Mouse (Mus musculus): Measurements from ENCODE around the gene Gtf3a. TPM values are rescaled to one million over a fixed set of nuclear protein-coding genes. Genes with fewer than 3 reads are reported as not detected.
"Not testable (repeated sequence)": the region's sequence is repeated elsewhere in the genome, so short reads cannot be mapped to it uniquely, and the experiment has no call there.

Gene Gtf3a
- polyA plus RNA-seq, 1 experiment from 2014 or later: 125 TPM

DNA sequence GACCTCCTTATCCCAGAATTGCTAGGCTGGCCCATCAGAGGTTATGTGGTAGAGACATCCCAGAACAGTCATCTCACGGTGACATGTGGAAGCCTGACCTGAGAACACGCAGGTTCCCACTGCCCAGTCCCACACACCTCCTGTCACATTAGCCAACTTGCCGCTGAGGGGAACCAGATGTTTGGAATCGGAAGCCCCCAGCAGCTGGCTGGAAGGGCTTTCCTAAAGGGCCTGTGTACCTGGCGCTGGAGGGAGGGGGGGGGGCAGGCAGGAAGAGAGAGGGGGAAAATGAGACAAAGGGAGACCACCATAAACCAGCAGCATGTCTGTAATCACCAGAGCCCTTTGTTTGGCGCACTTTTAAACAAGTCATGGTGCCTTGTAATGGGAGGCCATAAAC, 28.6 kb upstream of the Gtf3a start:
- H3K9me3 ChIP-seq: no peaks in the 10 kb centered on the region
- H3K36me3 ChIP-seq: no peaks in the 10 kb centered on the region
- peak overlapping the region; percentile 69; the same call in 1 of the 2 replicates for H3K27ac ChIP-seq
- DNase-seq (ENCODE audit: low spot score): no peak
- H3K27me3 ChIP-seq (ENCODE audit: insufficient read depth, poor library complexity, severe bottlenecking): no peaks in the 10 kb centered on the region
- H3K4me1 ChIP-seq: peaks cover 19% of the 10 kb centered on the region
- peak overlapping the region; percentile 60 for H3K4me3 ChIP-seq
- WGBS: 12% methylated on average over 6 of the region's 6 CpGs

DNA sequence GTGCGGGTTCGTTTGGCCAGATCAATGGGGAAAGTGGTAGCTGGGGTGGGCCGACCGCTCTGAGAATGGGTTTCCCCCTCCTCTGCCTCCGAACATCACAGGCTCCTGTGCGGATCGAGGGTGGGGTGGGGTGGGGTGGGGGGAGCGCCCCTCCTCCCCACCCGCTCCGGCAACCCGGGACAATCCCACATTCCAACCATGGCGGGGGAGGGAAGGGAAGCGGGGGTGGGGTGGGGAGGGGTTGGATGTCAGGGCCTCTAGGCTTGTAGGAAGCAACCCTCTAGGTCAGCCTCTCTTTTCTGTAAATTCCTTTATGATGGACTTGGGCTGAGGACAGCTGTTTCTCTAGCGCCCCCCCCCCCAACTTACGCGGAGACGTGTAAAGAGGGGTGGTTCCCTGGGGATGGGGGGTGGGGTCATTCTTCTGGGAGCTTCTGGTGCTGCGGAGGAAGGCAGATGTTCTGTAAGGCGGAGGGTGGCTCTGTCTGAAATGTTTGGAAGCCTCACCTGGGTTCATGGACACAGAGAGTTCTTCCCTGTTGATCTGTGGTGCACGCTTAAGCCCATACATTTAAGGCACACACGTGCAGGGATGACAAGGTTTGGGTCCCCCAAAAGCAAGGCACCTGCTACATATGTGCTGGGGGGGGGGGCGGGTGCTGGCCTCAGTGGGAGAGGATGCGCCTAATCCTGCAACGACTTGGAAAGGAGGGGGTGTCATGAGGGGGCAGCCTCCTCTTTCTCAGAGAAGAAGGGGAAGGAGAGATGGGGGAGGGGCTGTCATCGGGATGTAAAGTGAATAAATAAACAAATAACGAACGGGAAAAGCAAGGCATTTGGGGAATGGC, 27.9 kb upstream of the Gtf3a start:
- Histone ChIP-seq H3K4me3 (peak overlapping the region; percentile 60), H3K4me1 (peaks cover 19% of the 10 kb centered on the region), H3K9me3 (no peaks in the 10 kb centered on the region), H3K27me3 (ENCODE audit: insufficient read depth, poor library complexity, severe bottlenecking) (no peaks in the 10 kb centered on the region), H3K36me3 (no peaks in the 10 kb centered on the region), H3K27ac (peak overlapping the region; percentile 69)
- DNase-seq (ENCODE audit: low spot score): no peak
- WGBS: 6% methylated on average over 22 of the region's 27 CpGs

DNA sequence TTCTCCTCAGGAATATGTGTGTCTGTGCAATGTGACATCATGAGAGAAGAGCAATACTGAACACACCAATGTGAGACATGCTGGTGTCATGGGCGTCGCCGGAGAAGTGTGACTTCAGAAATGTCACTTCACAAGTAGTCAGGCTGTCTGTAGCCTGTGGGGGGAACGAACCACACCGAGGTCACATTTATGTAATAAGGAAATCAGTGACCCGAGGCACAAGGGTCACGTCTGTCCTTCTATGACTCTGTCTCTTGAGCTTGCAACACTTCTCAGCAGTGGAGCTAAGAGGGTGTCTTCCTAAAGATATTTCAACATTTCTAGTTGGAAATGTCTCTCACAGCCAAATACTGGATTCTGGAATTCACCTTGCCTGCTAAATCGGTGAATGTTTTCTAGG, 27.2 kb upstream of the Gtf3a start:
- DNase-seq (ENCODE audit: low spot score): no peak
- Histone ChIP-seq H3K27me3 (ENCODE audit: insufficient read depth, poor library complexity, severe bottlenecking) (no peaks in the 10 kb centered on the region), H3K4me3 (no peak overlapping the region), H3K36me3 (no peaks in the 10 kb centered on the region), H3K27ac (no peak overlapping the region), H3K9me3 (no peaks in the 10 kb centered on the region), H3K4me1 (peaks cover 19% of the 10 kb centered on the region)
- 52% methylated on average over 8 of the region's 8 CpGs for WGBS

DNA sequence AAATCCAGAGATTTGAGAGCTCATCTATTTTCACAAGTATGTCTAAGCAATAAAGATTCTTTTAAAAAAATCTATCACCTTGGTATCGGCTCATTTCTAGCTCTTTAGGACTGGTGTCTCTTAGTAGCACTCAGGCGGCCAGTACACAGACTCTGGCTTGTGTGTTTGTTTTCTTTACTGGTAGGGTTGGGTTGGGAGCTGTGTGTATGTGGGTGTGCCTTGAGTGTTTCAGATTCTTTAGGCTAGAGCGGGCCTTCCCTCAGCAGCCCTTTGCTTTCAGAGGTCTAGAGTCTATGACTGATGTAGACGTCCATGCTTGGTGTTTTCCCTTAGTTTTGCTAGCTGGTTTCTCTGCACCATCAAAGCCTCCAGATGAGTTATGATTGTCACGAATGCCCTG, 24.9 kb upstream of the Gtf3a start:
- H3K27me3 ChIP-seq (ENCODE audit: insufficient read depth, poor library complexity, severe bottlenecking): no peaks in the 10 kb centered on the region
- H3K4me3 ChIP-seq: no peak overlapping the region
- WGBS: 56% methylated on average over 5 of the region's 5 CpGs
- peaks cover 19% of the 10 kb centered on the region for H3K4me1 ChIP-seq
- DNase-seq (ENCODE audit: low spot score): no peak
- H3K9me3 ChIP-seq: no peaks in the 10 kb centered on the region
- H3K36me3 ChIP-seq: no peaks in the 10 kb centered on the region
- no peak overlapping the region for H3K27ac ChIP-seq

DNA sequence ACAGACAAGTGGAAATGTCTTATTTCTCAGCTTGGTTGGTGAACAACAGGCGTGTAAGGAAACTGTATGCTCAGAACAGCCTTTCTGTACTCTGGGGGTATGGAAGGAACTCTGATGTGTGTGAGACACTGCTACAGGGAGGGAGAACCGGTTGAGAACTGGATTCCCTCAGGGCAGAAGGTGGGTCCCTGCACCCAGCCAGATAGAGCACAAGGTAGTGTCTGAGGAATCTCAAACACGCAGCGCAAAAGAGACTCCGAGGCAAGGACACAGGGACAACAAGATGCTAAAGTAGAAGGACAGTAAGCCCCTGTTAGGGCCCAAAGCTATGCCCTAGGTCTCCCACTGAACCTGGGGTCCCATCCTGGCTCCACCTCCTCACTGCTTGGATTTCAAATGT, 21.8 kb upstream of the Gtf3a start:
- Histone ChIP-seq H3K27me3 (ENCODE audit: insufficient read depth, poor library complexity, severe bottlenecking) (no peaks in the 10 kb centered on the region), H3K4me3 (no peak overlapping the region), H3K4me1 (no peaks in the 10 kb centered on the region), H3K36me3 (no peaks in the 10 kb centered on the region), H3K27ac (no peak overlapping the region), H3K9me3 (no peaks in the 10 kb centered on the region)
- no peak for DNase-seq (ENCODE audit: low spot score)
- WGBS: 72% methylated on average over 5 of the region's 5 CpGs

DNA sequence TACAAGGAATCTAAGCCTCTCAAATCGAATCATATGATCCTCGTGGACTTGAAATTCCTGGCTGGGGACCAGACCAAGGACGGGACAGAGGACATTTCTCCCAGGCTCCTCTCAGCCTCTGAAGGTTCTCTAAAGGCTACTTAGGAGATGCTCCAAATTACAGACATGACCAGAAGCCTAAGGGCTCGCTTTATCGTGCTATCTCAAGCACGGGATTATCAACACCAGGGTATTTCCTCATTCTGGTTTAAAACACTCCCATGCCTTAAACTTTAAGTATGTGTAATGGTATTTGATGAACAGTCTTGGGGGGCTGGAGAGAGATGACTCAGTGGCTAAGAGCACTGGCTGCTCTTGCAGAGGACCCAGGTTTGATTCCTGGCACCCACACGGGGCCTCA, 17.0 kb upstream of the Gtf3a start:
- WGBS: 81% methylated on average over 7 of the region's 7 CpGs
- Histone ChIP-seq H3K27ac (no peak overlapping the region), H3K4me3 (no peak overlapping the region), H3K36me3 (no peaks in the 10 kb centered on the region), H3K4me1 (no peaks in the 10 kb centered on the region), H3K27me3 (ENCODE audit: insufficient read depth, poor library complexity, severe bottlenecking) (no peaks in the 10 kb centered on the region), H3K9me3 (no peaks in the 10 kb centered on the region)
- no peak for DNase-seq (ENCODE audit: low spot score)

DNA sequence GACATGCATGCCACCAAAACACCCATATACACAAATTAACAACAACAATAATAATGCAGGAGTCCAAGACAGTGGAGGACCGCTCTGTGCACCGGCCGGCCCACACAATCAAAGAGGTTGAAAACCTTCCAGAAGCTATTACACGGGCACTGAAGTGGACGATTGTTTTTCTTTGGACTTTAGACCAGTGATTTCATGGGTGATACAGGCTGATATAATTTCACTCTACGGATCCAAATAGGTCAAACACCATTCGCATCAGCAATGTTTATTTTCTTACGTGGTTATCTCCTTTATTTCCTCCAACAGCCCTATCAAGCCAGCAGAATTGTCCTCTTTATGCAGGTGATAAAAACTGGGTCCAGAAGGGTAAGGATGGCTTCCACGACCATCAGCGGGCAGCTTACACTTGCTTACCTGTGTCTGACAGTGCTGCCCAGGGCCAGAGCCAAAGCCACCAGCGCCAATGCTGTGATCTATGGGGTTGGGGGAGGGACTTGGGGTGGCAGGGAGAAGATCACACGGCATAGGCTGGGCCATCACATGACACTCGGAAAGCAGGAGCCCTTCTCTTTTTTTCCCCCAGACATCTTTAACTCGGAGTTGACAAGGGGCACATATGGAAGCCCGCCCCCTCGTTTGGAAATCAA, 16.4 kb upstream of the Gtf3a start:
- H3K9me3 ChIP-seq: no peaks in the 10 kb centered on the region
- H3K27me3 ChIP-seq (ENCODE audit: insufficient read depth, poor library complexity, severe bottlenecking): no peaks in the 10 kb centered on the region
- no peak overlapping the region for H3K4me3 ChIP-seq
- no peak for DNase-seq (ENCODE audit: low spot score)
- 67% methylated on average over 16 of the region's 16 CpGs for WGBS
- no peaks in the 10 kb centered on the region for H3K4me1 ChIP-seq
- no peaks in the 10 kb centered on the region for H3K36me3 ChIP-seq
- no peak overlapping the region for H3K27ac ChIP-seq

DNA sequence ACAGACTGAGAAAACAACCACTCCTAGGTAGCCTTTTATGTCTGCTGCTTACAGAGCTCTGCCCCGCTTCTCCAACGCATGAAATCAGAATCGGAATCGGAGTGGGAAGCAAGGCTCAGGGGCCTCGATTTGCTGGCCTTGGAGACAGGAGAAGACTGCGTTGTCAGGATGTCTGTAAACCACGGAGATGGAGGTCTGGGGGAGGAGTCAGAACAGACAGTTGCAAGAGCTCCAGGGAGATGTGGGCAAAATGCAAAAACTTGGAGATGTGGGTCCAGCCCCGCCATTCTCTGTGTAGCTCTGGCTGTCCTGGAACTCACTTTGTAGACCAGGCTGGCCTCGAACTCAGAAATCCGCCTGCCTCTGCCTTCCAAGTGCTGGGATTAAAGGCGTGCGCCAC, 15.0 kb upstream of the Gtf3a start:
- Histone ChIP-seq H3K9me3 (no peaks in the 10 kb centered on the region), H3K36me3 (no peaks in the 10 kb centered on the region), H3K4me3 (no peak overlapping the region), H3K27ac (no peak overlapping the region), H3K4me1 (no peaks in the 10 kb centered on the region), H3K27me3 (ENCODE audit: insufficient read depth, poor library complexity, severe bottlenecking) (no peaks in the 10 kb centered on the region)
- 80% methylated on average over 12 of the region's 12 CpGs for WGBS
- DNase-seq (ENCODE audit: low spot score): no peak

DNA sequence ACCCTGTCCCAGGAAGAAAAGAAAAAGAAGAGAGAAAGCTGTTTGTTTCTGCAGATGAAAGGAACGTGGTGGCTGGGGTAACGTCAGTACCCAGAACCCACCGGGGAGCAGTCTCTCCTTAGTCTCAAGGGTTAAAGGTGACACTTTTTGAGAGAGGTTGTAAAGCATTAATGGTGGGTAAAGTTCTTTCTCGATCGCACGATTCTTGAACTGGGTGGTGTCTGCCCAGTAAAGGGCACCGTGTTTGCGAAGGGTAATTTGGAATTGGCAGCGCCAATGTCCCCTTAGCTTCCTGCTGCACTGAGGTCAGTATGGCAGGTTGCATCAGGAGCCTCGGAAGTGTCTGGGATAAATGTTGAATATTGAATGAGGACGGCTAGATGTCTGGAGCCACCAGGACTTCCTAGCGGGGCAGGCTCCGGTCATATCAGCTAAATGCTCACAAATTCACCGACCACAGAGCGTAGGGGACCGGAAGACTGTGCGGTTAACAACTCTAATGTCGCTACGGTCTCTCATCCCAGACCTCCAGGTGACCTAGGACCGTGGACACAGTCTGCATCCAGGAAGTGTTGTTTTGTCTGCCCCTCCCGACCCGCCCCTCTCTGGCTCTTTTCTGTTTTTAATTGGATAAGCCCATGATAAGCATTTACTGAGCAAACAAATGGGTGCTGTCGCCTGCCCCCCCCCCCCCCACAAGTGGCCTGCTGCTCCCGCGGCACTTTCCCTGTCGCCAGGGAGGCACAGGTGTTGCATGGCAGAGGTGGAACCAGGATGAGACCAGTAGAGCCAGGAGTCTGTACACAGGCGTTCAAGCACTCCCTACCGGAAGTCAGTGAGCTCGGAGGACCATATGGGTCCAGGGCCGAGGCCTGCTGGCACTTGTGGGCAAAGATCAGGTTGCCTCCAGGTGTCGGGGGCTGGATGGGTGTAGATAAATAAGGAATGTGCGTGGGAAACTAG, 10.6 kb upstream of the Gtf3a start:
- Histone ChIP-seq H3K27ac (no peak overlapping the region), H3K27me3 (ENCODE audit: insufficient read depth, poor library complexity, severe bottlenecking) (no peaks in the 10 kb centered on the region), H3K4me3 (no peak overlapping the region), H3K4me1 (no peaks in the 10 kb centered on the region), H3K36me3 (no peaks in the 10 kb centered on the region), H3K9me3 (no peaks in the 10 kb centered on the region)
- WGBS: 79% methylated on average over 32 of the region's 32 CpGs
- DNase-seq (ENCODE audit: low spot score): no peak

DNA sequence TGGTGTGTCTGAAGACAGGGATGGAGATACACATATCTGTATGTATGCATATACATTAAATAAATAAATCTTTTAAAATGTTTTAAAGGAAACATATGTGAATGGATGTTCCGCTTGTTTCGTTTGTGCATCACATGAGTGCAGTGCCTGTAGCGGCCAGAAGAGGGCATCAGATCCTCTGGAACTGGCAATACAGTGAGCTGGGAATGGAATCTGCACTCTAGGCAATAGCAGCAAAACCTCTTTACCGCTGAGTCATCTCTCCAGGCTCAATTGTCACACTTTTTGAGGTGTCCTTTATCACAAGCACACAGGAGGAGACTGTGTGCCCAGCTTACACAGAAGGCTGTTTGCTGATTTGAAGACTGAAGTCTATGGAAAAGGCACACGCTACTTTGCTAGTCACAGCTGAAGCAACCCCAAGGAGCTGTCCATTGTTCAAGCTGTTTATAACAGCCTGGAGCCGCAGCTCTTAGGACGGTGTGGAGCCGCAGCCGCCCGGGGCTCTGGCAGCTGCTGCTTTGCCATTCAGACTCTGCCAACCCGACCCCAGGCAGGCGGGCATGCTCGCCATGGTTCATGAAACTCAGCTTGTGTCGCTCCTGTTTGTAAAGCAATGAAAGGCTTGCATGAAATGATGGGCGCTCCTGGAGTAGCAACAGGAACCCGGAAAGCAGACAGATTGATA, 9.2 kb upstream of the Gtf3a start:
- H3K27ac ChIP-seq: no peak overlapping the region
- no peak overlapping the region for H3K4me3 ChIP-seq
- H3K36me3 ChIP-seq: no peaks in the 10 kb centered on the region
- no peaks in the 10 kb centered on the region for H3K9me3 ChIP-seq
- no peak for DNase-seq (ENCODE audit: low spot score)
- no peaks in the 10 kb centered on the region for H3K4me1 ChIP-seq
- no peaks in the 10 kb centered on the region for H3K27me3 ChIP-seq (ENCODE audit: insufficient read depth, poor library complexity, severe bottlenecking)
- WGBS: 83% methylated on average over 16 of the region's 16 CpGs

DNA sequence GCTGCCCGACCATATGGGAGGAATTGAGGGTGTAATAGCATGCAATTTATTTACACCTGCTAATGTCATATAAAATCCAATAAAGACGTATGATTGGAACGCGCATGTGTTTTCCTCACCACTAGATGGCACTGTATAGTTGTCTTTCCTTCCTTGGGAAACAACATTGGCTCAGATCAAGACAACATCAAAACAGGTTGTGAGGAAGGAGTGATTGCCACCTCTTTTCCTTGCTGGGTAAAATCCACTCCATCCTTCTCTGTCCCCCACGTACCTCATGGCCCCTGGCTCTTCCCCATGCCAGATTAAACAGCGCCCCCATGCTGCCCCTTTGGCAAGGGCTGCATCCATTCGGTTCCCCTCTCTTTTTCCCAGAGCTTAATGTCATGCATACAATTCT, 8.2 kb upstream of the Gtf3a start:
- no peak overlapping the region for H3K4me3 ChIP-seq
- no peaks in the 10 kb centered on the region for H3K36me3 ChIP-seq
- 26% methylated on average over 7 of the region's 7 CpGs for WGBS
- H3K27ac ChIP-seq: no peak overlapping the region
- no peaks in the 10 kb centered on the region for H3K27me3 ChIP-seq (ENCODE audit: insufficient read depth, poor library complexity, severe bottlenecking)
- DNase-seq (ENCODE audit: low spot score): no peak
- H3K4me1 ChIP-seq: no peaks in the 10 kb centered on the region
- H3K9me3 ChIP-seq: no peaks in the 10 kb centered on the region

DNA sequence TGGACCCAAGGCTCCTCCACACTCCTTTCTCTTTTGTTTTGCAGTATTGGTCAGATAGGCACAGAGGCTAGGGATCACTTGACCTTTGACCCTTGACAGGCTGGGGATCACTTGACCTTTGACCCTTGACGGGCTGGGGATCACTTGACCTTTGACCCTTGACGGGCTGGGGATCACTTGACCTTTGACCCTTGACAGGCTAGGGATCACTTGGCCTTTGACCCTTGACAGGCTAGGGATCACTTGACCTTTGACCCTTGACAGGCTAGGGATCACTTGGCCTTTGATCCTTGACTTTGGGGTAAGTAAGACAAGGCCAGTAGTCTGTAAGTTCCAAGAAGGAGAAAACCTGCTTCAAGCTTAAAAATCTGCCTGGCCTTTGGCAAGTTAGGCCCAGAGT, 6.5 kb upstream of the Gtf3a start:
- not testable (repeated sequence) for H3K27ac ChIP-seq; H3K9me3 ChIP-seq; H3K4me1 ChIP-seq; H3K27me3 ChIP-seq (ENCODE audit: insufficient read depth, poor library complexity, severe bottlenecking); H3K36me3 ChIP-seq; DNase-seq (ENCODE audit: low spot score); H3K4me3 ChIP-seq
- WGBS: 46% methylated on average over 2 of the region's 2 CpGs

Data from heart, embryonic 10.5 days (tissue).